Mouse (Mus musculus) cerebellum, adult 11 months (tissue): ENCODE results near the gene Gm3629.
"Not testable (repeated sequence)": the region's sequence is repeated elsewhere in the genome, so short reads cannot be mapped to it uniquely, and the experiment has no call there.

Source experiments
- DNase-seq: peaks from one replicate; pipeline ENCODE4 v3.0.0; 2022

Gm3629 gene

DNA sequence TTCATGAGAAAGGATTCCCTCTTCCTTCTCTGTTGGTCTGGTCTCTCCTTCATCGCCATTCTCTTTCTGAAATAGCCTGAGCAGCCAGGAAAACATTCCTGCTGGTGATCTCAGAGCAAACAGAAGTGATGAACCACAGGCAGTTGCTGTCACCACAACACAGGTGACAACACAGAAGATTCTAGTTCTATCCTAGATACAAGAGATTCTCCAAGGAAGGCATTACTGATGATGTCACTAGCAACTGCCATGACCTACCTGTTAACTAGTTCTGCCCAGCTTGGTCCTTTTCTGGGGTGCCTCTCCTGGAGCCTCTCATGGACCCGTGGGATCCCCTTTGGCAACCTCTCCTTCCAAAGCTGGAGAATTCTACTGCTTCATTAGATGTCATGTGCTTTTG lies at the start of gene Gm3629:
Gm3629 (minus strand) TSS at position 101 of the 400 bp plus-strand sequence.
- DNase-seq, result not testable (repeated sequence)

DNA sequence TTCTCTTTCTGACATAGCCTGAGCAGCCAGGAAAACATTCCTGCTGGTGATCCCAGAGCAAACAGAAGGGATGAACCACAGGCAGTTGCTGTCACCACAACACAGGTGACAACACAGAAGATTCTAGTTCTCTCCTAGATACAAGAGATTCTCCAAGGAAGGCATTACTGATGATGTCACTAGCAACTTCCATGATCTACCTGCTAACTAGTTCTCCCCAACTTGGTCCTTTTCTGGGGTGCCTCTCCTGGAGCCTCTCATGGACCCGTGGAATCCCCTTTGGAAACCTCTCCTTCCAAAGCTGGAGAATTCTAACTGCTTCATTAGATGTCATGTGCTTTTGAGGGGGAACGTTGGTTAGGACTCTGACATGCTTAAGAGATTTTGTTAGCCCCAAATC lies 31.9 kb upstream of the Gm3629 start, which contains the start of gene Gm3460:
Gm3460 (minus strand) TSS at position 101 of the 400 bp plus-strand sequence.
- DNase-seq, result not testable (repeated sequence)

DNA sequence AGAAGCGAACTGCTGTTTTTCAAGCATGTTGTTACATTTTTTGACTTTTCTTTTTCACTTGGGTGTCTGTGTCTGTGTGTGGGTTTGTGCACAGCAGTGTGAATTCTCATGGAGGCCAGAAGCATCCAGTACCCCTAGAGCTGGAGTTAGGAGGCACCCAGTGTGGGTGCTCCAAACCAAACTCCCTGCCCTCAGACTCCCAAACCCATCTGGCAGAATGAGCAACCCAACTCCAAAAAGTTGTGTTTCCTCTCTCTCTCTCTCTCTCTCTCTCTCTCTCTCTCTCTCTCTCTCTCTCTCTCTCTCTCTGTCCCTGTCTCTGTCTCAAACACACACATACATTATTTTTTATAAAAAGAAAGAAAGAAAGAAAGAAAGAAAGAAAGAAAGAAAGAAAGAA lies 16.0 kb upstream of the Gm3629 start:
- DNase-seq, result not testable (repeated sequence)

DNA sequence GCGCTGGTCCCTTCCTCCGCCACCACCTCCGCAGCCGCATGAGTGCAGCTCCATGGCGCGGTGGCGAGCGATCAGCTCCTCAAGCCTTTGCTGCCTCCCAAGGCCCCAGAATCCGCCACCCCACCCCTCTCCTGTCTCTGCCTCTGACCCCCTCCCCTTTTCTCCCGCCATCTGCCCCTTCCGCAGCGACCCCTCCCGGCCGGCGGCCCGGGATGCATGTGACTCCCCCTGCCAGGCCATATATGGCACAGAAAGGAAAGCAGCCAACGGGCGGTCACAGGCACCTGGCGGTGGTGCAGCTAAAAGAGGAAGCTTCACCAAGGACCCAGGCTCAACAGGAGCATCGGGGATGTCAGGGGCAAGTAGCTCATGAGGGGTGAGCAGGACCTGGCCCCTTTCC lies 14.6 kb upstream of the Gm3629 start:
- not testable (repeated sequence) for DNase-seq

DNA sequence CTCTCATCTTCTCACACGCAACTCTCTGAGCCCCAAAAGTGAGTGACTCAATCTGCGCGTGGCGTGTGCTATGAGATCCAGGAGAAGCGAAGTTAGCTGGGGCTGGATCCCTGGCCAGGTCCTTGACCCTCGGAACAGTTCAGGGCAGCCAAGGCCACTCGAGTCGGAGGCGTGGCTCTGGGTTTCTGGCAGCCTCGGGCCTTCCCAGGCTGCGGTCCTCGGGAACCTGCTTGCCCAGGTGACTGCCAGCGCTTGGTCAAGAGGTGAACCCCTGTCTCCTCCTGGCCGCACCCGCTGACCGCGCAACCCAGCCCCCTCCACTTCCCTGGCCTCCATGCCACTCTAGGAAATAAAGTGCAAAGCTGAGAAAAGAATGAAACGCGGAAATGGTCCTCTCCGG lies 14.1 kb upstream of the Gm3629 start:
- not testable (repeated sequence) for DNase-seq

DNA sequence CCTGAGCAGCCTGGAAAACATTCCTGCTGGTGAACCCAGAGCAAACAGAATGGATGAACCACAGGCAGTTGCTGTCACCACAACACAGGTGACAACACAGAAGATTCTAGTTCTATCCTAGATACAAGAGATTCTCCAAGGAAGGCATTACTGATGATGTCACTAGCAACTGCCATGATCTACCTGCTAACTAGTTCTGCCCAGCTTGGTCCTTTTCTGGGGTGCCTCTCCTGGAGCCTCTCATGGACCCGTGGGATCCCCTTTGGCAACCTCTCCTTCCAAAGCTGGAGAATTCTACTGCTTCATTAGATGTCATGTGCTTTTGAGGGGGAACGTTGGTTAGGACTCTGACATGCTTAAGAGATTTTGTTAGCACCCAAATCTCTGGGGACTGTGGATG lies 53.2 kb downstream of the Gm3629 start, which contains the start of gene Gm8356:
Gm8356 (minus strand) TSS at position 101 of the 400 bp plus-strand sequence.
- not testable (repeated sequence) for DNase-seq
